Mouse (Mus musculus): ENCODE data around the gene Stag1. TPM values are rescaled to one million over a fixed set of nuclear protein-coding genes. Genes with fewer than 3 reads are reported as not detected.

The Stag1 gene
- total RNA-seq, 2 experiments from 2014 or later = 49.5 to 50.4 TPM

DNA sequence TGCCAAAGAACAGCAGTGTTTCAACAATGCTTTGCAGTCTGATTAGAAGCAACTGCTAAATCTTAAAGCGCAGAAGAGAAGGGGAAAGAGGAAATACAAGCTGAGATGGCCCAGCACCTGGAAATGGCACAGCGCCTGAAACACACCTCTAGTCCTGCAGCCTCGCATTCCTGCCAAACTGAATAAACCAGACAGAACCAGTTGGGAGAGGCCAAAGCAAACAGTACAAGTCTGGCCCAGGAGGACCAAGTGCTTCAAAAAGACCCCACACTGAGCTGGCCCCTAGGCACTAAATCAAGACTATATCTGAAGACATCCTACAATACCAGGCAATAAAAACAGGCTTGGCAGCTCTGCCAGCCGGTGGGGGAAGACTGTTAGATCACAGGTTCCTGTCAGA is 408.3 kb downstream of the Stag1 start:
- no peak for DNase-seq (ENCODE audit: extremely low spot score in 1 of 2, low spot score in 1 of 2)

Other genes with a start within 250 kb of the Stag1 start
- 1 to 10 TPM; 3.8 to 4.1 TPM for gene Il20rb, start 111.0 kb upstream of the Stag1 start, total RNA-seq (2021)
- 10 to 100 TPM; 33.5 to 37.2 TPM for gene Nck1, start 51.7 kb upstream of the Stag1 start, total RNA-seq (2021)
- 10 to 100 TPM; 16.1 to 19.4 TPM for gene Slc35g2, start 26.7 kb upstream of the Stag1 start, total RNA-seq (2021)

All from layer of hippocampus, postnatal 25 days (tissue).